Mouse (Mus musculus) liver, postnatal 0 days (tissue): ENCODE measurements at regions not wholly inside any gene's neighbourhood (a gene's known extent, or its start where the extent isn't known, plus 50 kb on each side); places are given as distances from the start of the nearest gene placed in this dataset.

Experiments
- ATAC-seq: fragments of 200-750 bp; cut with Nextera tagmentation; 2 replicates; pipeline ENCODE4 v1.8.0; 2017; ENCODE audit warnings: mild to moderate bottlenecking, moderate library complexity
- DNase-seq: peaks from one replicate; pipeline ENCODE4 v3.0.0-alpha.2; 2016
- H3K27ac ChIP-seq: fragments of 300-500 bp; sonication (generic); 2 replicates; pipeline ENCODE4 v1.5.1; 2014; ENCODE audit warnings: antibody characterized with exemption, moderate library complexity, mild to moderate bottlenecking, low read depth
- H3K27me3 ChIP-seq: fragments of 300-500 bp; sonication (generic); 2 replicates; pipeline ENCODE4 v1.6.1; 2014; ENCODE audit warnings: low read length, control low read depth, mixed read lengths; ENCODE audit not compliant: insufficient read depth
- H3K36me3 ChIP-seq: fragments of 300-500 bp; sonication (generic); replicated peaks from 2 replicates; pipeline ENCODE4 v1.6.1; 2014; ENCODE audit warnings: mild to moderate bottlenecking, control low read depth, low read length, moderate library complexity, mixed read lengths; ENCODE audit not compliant: insufficient read depth
- H3K4me1 ChIP-seq: fragments of 300-500 bp; sonication (generic); 2 replicates; pipeline ENCODE4 v1.6.1; 2014; ENCODE audit warnings: antibody characterized with exemption, mild to moderate bottlenecking, control low read depth; ENCODE audit not compliant: insufficient read depth
- H3K4me2 ChIP-seq: fragments of 300-500 bp; sonication (generic); 2 replicates; pipeline ENCODE4 v1.6.1; 2014; ENCODE audit warnings: low read depth, mild to moderate bottlenecking, low read length, moderate library complexity, mixed read lengths
- H3K4me3 ChIP-seq: fragments of 300-500 bp; sonication (generic); 2 replicates; pipeline ENCODE4 v1.5.1; 2014; ENCODE audit warnings: low read depth, low read length
- H3K9ac ChIP-seq: fragments of 300-500 bp; sonication (generic); replicated peaks from 2 replicates; pipeline ENCODE4 v1.6.1; 2014; ENCODE audit warnings: mild to moderate bottlenecking, moderate library complexity
- H3K9me3 ChIP-seq: fragments of 300-500 bp; sonication (generic); 2 replicates; pipeline ENCODE4 v1.6.1; 2016; ENCODE audit warnings: mild to moderate bottlenecking, control low read depth, low read length, mixed read lengths
- CTCF ChIP-seq: sonication (generic); IDR thresholded peaks from 2 replicates; pipeline ENCODE4 v1.5.1; 2016; ENCODE audit warnings: antibody characterized with exemption, low read depth
- EP300 ChIP-seq: IDR thresholded peaks from 2 replicates; pipeline ENCODE4 v1.6.1; 2016; ENCODE audit warnings: antibody characterized with exemption, low read depth, mild to moderate bottlenecking
- WGBS: fragments of 180-500 bp; shearing (Covaris S2); extraction: QIAGEN DNeasy Blood & Tissue Kit; methylation state at CpG from one replicate; pipeline ENCODE4 v1.1.7; 2014; ENCODE audit not compliant: insufficient replicate concordance; 5-methylcytosine and 5-hydroxymethylcytosine counted together

DNA sequence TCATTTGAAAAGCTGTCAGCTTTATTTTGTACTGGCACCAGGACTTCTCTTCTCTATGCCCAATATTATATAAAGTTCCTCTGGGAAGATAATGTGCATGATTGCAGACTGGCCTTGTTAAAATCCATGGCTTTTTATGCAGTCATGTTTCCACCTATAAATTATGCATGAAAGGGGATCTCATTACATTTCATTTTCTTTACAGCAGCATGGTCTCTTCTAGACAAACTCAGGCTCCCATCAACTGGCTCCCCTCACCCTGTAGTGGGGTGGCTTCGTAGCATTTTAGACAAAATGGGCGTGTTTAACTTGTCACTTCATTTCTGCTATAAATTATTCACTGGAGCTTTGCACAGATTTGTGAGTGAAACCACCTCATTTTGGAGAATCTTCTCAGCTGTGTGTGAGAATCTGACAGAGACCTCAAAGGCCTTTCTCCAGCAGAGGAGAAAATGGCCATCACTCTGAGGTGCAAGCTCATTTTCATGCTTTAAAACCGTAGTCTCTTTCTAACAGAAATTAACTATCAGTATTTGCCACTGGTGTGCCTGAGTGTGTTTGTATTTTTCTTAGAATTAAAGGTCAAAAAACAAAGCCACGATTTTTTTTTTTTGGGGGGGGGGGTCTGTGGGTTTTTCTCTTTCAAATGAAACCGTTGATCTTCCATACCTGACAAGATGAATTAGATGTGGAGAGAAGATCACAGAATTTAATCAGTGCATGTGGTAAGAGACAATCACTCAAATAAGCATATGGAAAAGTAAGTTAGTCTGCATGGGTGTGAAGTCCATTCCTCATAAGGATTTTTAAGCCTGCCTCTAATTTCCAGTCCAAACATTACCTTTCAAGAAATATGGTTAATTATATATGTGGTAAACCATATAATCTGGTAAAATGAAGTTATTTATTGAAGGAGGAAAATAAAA lies 111.4 kb upstream of the 1700008P02Rik start:
- H3K9ac ChIP-seq, result no peak overlapping the region
- ATAC-seq, result no peak
- no peaks in the 10 kb centered on the region for H3K27me3 ChIP-seq
- no peaks in the 10 kb centered on the region for H3K36me3 ChIP-seq
- H3K4me1 ChIP-seq, result no peaks in the 10 kb centered on the region
- DNase-seq, result no peak
- H3K9me3 ChIP-seq, result no peaks in the 10 kb centered on the region
- H3K4me2 ChIP-seq, result no peak overlapping the region
- no peak overlapping the region for H3K4me3 ChIP-seq
- no peak overlapping the region for H3K27ac ChIP-seq
- WGBS, result 59% methylated on average over 5 of the region's 5 CpGs
- TF ChIP-seq EP300 (no peak), CTCF (no peak)

GRCm38 (mm10) chr3:6730066-6730465 lies 109.8 kb upstream of the 1700008P02Rik start:
- no peak overlapping the region for H3K4me3 ChIP-seq
- DNase-seq, result no peak
- H3K36me3 ChIP-seq, result no peaks in the 10 kb centered on the region
- H3K4me1 ChIP-seq, result no peaks in the 10 kb centered on the region
- H3K9me3 ChIP-seq, result no peaks in the 10 kb centered on the region
- no peak overlapping the region for H3K27ac ChIP-seq
- no peak for ATAC-seq
- H3K27me3 ChIP-seq, result no peaks in the 10 kb centered on the region
- H3K4me2 ChIP-seq, result no peak overlapping the region
- TF ChIP-seq EP300, result no peak
- no peak for TF ChIP-seq CTCF
- no peak overlapping the region for H3K9ac ChIP-seq

DNA sequence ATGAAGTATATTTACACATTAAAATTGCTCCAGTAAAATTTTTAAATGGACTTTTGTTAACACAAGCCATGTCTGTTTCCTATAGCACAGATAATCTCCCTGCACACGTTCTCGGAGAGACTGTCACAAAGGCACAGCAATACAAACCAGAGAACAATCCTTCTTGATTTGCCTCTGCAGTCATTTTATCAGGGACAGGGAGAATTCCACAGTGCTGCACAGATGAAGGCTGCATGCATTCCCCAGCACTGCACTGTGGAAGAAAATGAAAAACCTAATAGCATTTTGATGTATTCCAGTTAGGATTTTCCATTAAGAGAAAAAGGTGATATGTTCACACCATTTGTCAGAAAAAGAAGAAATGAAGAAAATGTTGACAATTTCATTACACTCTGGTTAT lies 63.4 kb upstream of the 1700008P02Rik start:
- Histone ChIP-seq H3K27me3 (no peaks in the 10 kb centered on the region), H3K36me3 (no peaks in the 10 kb centered on the region), H3K4me3 (no peak overlapping the region), H3K9me3 (no peaks in the 10 kb centered on the region), H3K4me2 (no peak overlapping the region), H3K27ac (no peak overlapping the region), H3K4me1 (no peaks in the 10 kb centered on the region), H3K9ac (no peak overlapping the region)
- no peak for ATAC-seq
- TF ChIP-seq EP300 (no peak), CTCF (no peak)
- WGBS, result 63% methylated on average over 2 of the region's 2 CpGs
- no peak for DNase-seq

DNA sequence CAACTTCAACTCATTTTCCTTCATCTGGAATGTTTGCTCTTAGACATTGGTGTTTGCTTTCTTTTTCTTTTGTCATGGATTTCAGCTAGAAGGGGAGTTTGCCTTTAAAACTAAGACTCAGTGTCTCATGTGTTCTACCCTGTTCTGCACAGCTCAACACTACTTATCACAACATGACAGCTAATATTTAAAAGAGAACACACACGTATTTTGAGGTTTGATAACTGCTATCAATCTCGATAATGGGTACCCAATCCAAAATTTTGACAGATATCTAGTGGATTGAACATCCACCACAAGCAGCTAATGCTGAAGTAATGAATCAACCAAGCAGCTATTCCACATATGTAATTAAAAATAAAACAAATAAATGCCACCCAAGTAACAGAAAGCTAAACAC lies 61.2 kb upstream of the 1700008P02Rik start:
- TF ChIP-seq CTCF (no peak), EP300 (no peak)
- H3K27ac ChIP-seq, result no peak overlapping the region
- WGBS, result 52% methylated on average over 2 of the region's 2 CpGs

GRCm38 (mm10) chr3:6676382-6676781 lies 56.1 kb upstream of the 1700008P02Rik start:
- no peaks in the 10 kb centered on the region for H3K36me3 ChIP-seq
- H3K9ac ChIP-seq, result no peak overlapping the region
- no peaks in the 10 kb centered on the region for H3K4me1 ChIP-seq
- no peak for ATAC-seq
- H3K27me3 ChIP-seq, result no peaks in the 10 kb centered on the region
- WGBS, result 73% methylated on average over 4 of the region's 4 CpGs
- no peak overlapping the region for H3K27ac ChIP-seq
- no peak for DNase-seq
- no peak for TF ChIP-seq CTCF
- TF ChIP-seq EP300, result no peak
- no peak overlapping the region for H3K4me2 ChIP-seq
- no peaks in the 10 kb centered on the region for H3K9me3 ChIP-seq
- no peak overlapping the region for H3K4me3 ChIP-seq

More for the DNA sequence above, 61.2 kb upstream of the 1700008P02Rik start:
- Histone ChIP-seq H3K27me3 (no peaks in the 10 kb centered on the region), H3K4me2 (no peak overlapping the region), H3K9ac (no peak overlapping the region), H3K36me3 (no peaks in the 10 kb centered on the region), H3K9me3 (no peaks in the 10 kb centered on the region), H3K4me3 (no peak overlapping the region), H3K4me1 (no peaks in the 10 kb centered on the region)
- no peak for DNase-seq
- no peak for ATAC-seq

DNA sequence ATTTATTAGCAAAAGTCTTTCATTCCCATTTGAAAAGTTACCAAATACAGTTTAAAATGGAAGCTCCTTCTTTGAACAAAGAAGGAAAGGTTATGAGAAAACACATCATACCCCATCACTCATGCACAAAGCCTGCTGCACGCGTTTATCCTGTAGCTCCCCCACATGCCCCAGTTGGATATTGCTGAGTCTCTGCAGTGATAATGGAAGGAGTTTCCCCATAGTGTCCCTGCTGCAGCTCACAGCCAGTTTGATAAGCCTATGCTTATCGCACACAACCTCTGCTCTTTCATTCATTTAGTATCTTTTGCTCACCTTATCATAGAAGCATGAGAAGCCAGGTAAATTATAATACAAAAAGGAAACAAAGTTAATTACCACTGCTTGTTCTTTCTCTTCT lies 55.1 kb upstream of the 1700008P02Rik start:
- ATAC-seq (no peak), DNase-seq (no peak)
- Histone ChIP-seq H3K9ac (no peak overlapping the region), H3K36me3 (no peaks in the 10 kb centered on the region), H3K9me3 (no peaks in the 10 kb centered on the region), H3K4me3 (no peak overlapping the region), H3K4me2 (no peak overlapping the region), H3K27ac (no peak overlapping the region), H3K27me3 (no peaks in the 10 kb centered on the region), H3K4me1 (no peaks in the 10 kb centered on the region)
- no peak for TF ChIP-seq CTCF
- 56% methylated on average over 3 of the region's 3 CpGs for WGBS
